Mouse (Mus musculus) kidney, postnatal 0 days (tissue): ENCODE measurements around the gene Gm28635. TPM values are rescaled to one million over a fixed set of nuclear protein-coding genes. Genes with fewer than 3 reads are reported as not detected.
A peak's percentile ranks its signal among the peaks of the same experiment; 100 is the strongest.

Experiments used
- ATAC-seq: fragments of 200-750 bp; cut with Nextera tagmentation; replicated peaks from 2 replicates; pipeline ENCODE4 v1.8.0; 2017; ENCODE audit warnings: low read depth, moderate number of reproducible peaks, moderate TSS enrichment, moderate library complexity; ENCODE audit not compliant: low FRiP score
- DNase-seq: peaks from one replicate; pipeline ENCODE4 v3.0.0-alpha.2; 2016; ENCODE audit warnings: low spot score
- H3K27ac ChIP-seq: fragments of 300-500 bp; sonication (generic); 2 replicates; pipeline ENCODE4 v1.5.1; 2014; ENCODE audit warnings: mild to moderate bottlenecking
- H3K27me3 ChIP-seq: fragments of 300-500 bp; sonication (generic); 2 replicates; pipeline ENCODE4 v1.6.1; 2014; ENCODE audit warnings: low read length, mixed read lengths; ENCODE audit not compliant: insufficient read depth
- H3K36me3 ChIP-seq: fragments of 300-500 bp; sonication (generic); 2 replicates; pipeline ENCODE4 v1.6.1; 2014; ENCODE audit warnings: low read length, mixed read lengths; ENCODE audit not compliant: insufficient read depth
- H3K4me1 ChIP-seq: fragments of 300-500 bp; sonication (generic); replicated peaks from 2 replicates; pipeline ENCODE4 v1.6.1; 2014; ENCODE audit warnings: antibody characterized with exemption, low read length, mixed read lengths; ENCODE audit not compliant: insufficient read depth
- H3K4me2 ChIP-seq: fragments of 300-500 bp; sonication (generic); 2 replicates; pipeline ENCODE4 v1.6.1; 2014; ENCODE audit warnings: mild to moderate bottlenecking, low read length, moderate library complexity, mixed read lengths
- H3K4me3 ChIP-seq: fragments of 300-500 bp; sonication (generic); replicated peaks from 2 replicates; pipeline ENCODE4 v1.5.1; 2014; ENCODE audit warnings: low read depth, low read length
- H3K9ac ChIP-seq: fragments of 300-500 bp; sonication (generic); 2 replicates; pipeline ENCODE4 v1.6.1; 2014; ENCODE audit warnings: low read depth, low read length
- H3K9me3 ChIP-seq: fragments of 300-500 bp; sonication (generic); replicated peaks from 2 replicates; pipeline ENCODE4 v1.6.1; 2016; ENCODE audit warnings: low read length, inconsistent platforms, mixed read lengths
- CTCF ChIP-seq: IDR thresholded peaks from 2 replicates; pipeline ENCODE4 v1.5.1; 2016; ENCODE audit warnings: antibody characterized with exemption, low read depth, mild to moderate bottlenecking, moderate library complexity
- WGBS: fragments of 180-500 bp; shearing (Covaris S2); extraction: QIAGEN DNeasy Blood & Tissue Kit; methylation state at CpG from one replicate; pipeline ENCODE4 v1.1.7; 2014; 5-methylcytosine and 5-hydroxymethylcytosine counted together
- polyA plus RNA-seq: library from polyadenylated mRNA; unstranded; fragments of >200 nt; fragmentation: Nextera tagmentation; extraction: Ambion mirVana; gene quantifications from 2 replicates; pipeline ENCODE4 v1.2.1, GENCODE M21; 2015

Gm28635 gene
- polyA plus RNA-seq, 1 experiment from 2014 or later, result not detected

GRCm38 (mm10) chr2:84646138-84646537, 31.7 kb downstream of the Gm28635 start:
- peaks cover 10% of the 10 kb centered on the region for H3K4me1 ChIP-seq
- no peak overlapping the region for H3K9ac ChIP-seq
- 29% methylated on average over 1 of the region's 1 CpGs for WGBS
- no peak overlapping the region for H3K4me2 ChIP-seq
- no peaks in the 10 kb centered on the region for H3K9me3 ChIP-seq
- no peak overlapping the region for H3K4me3 ChIP-seq
- DNase-seq (no peak), ATAC-seq (no peak)
- no peak overlapping the region for H3K27ac ChIP-seq
- no peaks in the 10 kb centered on the region for H3K36me3 ChIP-seq
- H3K27me3 ChIP-seq, result no peaks in the 10 kb centered on the region
- no peak for TF ChIP-seq CTCF

GRCm38 (mm10) chr2:84640833-84641232, 37.0 kb downstream of the Gm28635 start:
- Histone ChIP-seq H3K4me1 (peaks cover 41% of the 10 kb centered on the region), H3K27me3 (no peaks in the 10 kb centered on the region), H3K9ac (no peak overlapping the region), H3K27ac (no peak overlapping the region), H3K4me2 (no peak overlapping the region), H3K36me3 (no peaks in the 10 kb centered on the region), H3K9me3 (no peaks in the 10 kb centered on the region), H3K4me3 (no peak overlapping the region)
- ATAC-seq, result no peak
- TF ChIP-seq CTCF, result no peak
- no peak for DNase-seq

- Histone ChIP-seq H3K4me1 (peaks cover 55% of the 10 kb centered on the region), H3K9ac (no peak overlapping the region), H3K27ac (peak overlapping the region; percentile 96), H3K4me3 (no peak overlapping the region), H3K9me3 (no peaks in the 10 kb centered on the region), H3K27me3 (no peaks in the 10 kb centered on the region), H3K4me2 (peak overlapping the region; percentile 32), H3K36me3 (no peaks in the 10 kb centered on the region)
- WGBS, result 39% methylated on average over 5 of the region's 5 CpGs
- DNase-seq, result peak; percentile 69
- no peak for TF ChIP-seq CTCF
- ATAC-seq, result no peak
Measured at GRCm38 (mm10) chr2:84638428-84639220, 39.2 kb downstream of the Gm28635 start.

GRCm38 (mm10) chr2:84637452-84638165, 40.2 kb downstream of the Gm28635 start:
- H3K27ac ChIP-seq, result peak overlapping the region; percentile 96
- H3K27me3 ChIP-seq, result no peaks in the 10 kb centered on the region
- WGBS, result 19% methylated on average over 7 of the region's 7 CpGs
- H3K9me3 ChIP-seq, result no peaks in the 10 kb centered on the region
- H3K9ac ChIP-seq, result peak overlapping the region; percentile 18; the same call in 1 of the 2 replicates
- no peak for TF ChIP-seq CTCF
- H3K4me1 ChIP-seq, result peaks cover 60% of the 10 kb centered on the region
- DNase-seq (peak; percentile 70), ATAC-seq (no peak)
- H3K4me2 ChIP-seq, result peak overlapping the region; percentile 32
- H3K36me3 ChIP-seq, result no peaks in the 10 kb centered on the region
- H3K4me3 ChIP-seq, result no peak overlapping the region

GRCm38 (mm10) chr2:84636231-84636741, 41.6 kb downstream of the Gm28635 start:
- no peaks in the 10 kb centered on the region for H3K9me3 ChIP-seq
- H3K27me3 ChIP-seq, result no peaks in the 10 kb centered on the region
- no peaks in the 10 kb centered on the region for H3K36me3 ChIP-seq
- no peak overlapping the region for H3K4me3 ChIP-seq
- H3K4me2 ChIP-seq, result peak overlapping the region; percentile 48
- ATAC-seq (0 out of 2 replicates have a peak, but pooled peaks have one; percentile 23), DNase-seq (peak; percentile 93)
- peaks cover 72% of the 10 kb centered on the region for H3K4me1 ChIP-seq
- 5% methylated on average over 8 of the region's 8 CpGs for WGBS
- no peak for TF ChIP-seq CTCF
- peak overlapping the region; percentile 28; the same call in 1 of the 2 replicates for H3K9ac ChIP-seq
- peak overlapping the region; percentile 96 for H3K27ac ChIP-seq

- Histone ChIP-seq H3K4me2 (peak overlapping the region; percentile 48), H3K9ac (no peak overlapping the region), H3K27ac (peak overlapping the region; percentile 96), H3K9me3 (no peaks in the 10 kb centered on the region), H3K4me1 (peaks cover 72% of the 10 kb centered on the region), H3K27me3 (no peaks in the 10 kb centered on the region), H3K36me3 (no peaks in the 10 kb centered on the region), H3K4me3 (no peak overlapping the region)
- no peak for TF ChIP-seq CTCF
- peak; percentile 93 for ATAC-seq
- 0% methylated on average over 2 of the region's 2 CpGs for WGBS
- DNase-seq, result peak; percentile 99
Measured at GRCm38 (mm10) chr2:84635611-84636010, 42.2 kb downstream of the Gm28635 start.
